Mouse (Mus musculus): ENCODE results near the gene Zfp607b. TPM values are rescaled to one million over a fixed set of nuclear protein-coding genes. Genes with fewer than 3 reads are reported as not detected.

Gene Zfp607b
- 1 to 10 TPM; 1.3 to 1.8 TPM for total RNA-seq (2021)
- long read RNA-seq, experiment 1, full-length matches to known transcripts: 1 of 2 reads
- long read RNA-seq, experiment 1, partial matches to known transcripts: 0 of 2 reads
- long read RNA-seq, experiment 1, other reads (novel, unspliced or antisense): 1 of 2 reads
- long read RNA-seq, experiment 2, full-length matches to known transcripts: 1 of 2 reads
- long read RNA-seq, experiment 2, partial matches to known transcripts: 0 of 2 reads
- long read RNA-seq, experiment 2, other reads (novel, unspliced or antisense): 1 of 2 reads

GRCm38 (mm10) chr7:27688815-27689612 lies at the start of gene Zfp607b:
Gene Zfp607b, plus strand, starts transcription at chr7:27689340.
- peak; percentile 90 for DNase-seq

DNA sequence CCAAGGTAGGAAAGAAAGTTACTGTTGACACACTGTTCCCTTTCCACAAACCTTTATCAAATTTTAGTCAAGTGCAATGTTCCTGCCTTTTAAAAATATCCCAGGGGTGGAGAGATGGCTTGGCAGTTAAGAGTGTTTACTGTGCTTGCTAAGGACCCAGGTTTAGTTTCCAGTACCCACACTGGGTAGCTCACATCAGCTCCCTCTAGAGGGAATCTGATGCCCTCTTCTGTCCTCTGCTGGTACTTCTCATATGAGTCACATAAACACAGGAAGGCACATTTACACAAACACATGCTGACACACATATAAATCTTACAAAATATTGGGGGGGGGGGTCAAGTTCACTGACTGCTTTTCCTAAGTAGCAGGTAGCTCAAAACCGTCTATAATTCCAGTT lies 44.7 kb upstream of the Zfp607b start:
- DNase-seq: no peak

- DNase-seq: no peak
Observed at GRCm38 (mm10) chr7:27646516-27646915, 42.6 kb upstream of the Zfp607b start.

DNA sequence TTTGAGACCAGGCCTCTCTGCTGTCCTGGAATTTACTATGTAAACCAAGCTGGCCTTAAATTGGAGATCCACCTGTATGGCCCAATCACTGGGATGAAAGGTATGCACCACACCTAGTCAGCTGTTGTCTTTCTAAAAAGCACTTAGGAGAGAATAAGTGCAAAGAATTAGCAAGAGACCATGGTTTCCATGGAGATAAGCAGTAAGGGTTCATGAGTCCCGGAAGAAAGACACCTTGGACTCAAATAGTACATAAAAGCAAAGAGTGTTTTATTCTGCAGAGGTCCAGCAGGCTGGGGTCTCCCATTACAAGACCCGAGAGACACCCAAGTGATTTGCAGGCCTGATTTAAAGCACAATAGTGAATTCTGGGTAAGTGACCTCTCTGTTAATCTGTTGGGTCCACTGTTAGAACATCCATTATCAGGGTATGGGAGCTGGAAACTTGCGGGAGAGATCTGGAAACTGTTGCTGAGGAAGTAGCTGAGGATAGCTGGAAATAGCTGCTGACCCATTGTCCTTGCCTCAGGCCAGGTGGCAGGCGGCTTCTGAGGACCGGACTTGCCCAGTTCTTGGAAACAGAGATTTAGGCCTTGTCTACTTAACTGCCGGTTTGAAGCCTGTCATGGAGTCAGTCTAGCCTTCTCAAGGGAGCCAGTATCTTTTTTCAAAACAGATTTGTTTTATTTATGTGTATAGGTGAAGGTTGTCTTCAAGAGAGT lies 41.7 kb upstream of the Zfp607b start:
- no peak for DNase-seq

- DNase-seq: no peak
Observed at GRCm38 (mm10) chr7:27649723-27650122, 39.4 kb upstream of the Zfp607b start.

GRCm38 (mm10) chr7:27650949-27651348 lies 38.2 kb upstream of the Zfp607b start:
- DNase-seq: peak; percentile 88

- DNase-seq: peak; percentile 71
Observed at GRCm38 (mm10) chr7:27653681-27654437, 35.3 kb upstream of the Zfp607b start, which contains the start of gene Ttc9b. Gene Ttc9b, plus strand, starts transcription at chr7:27653915.

GRCm38 (mm10) chr7:27654607-27655276 lies 34.4 kb upstream of the Zfp607b start:
- DNase-seq: no peak

GRCm38 (mm10) chr7:27655545-27655944 lies 33.6 kb upstream of the Zfp607b start:
- DNase-seq: no peak

DNA sequence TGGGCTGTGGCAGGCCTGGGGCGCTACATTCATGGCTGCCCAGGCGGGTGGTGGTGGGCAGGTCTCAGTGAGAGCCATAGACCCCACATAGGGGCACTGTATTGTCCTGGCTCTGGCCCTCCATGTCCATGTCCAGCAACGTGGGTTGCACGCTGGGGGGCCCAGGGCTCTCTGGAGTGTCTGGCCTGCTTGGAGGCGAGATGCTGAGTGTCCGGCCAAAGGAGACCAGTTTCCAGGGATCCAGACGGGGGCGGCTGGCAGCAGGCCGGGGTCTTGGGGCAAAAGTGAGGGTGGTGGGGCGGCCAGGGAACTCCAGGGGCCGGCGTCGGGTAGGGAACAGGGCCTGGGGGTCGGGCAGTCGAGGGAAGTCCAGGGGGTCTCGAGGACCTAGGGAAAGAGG lies 32.5 kb upstream of the Zfp607b start:
- no peak for DNase-seq

GRCm38 (mm10) chr7:27657824-27658395 lies 31.2 kb upstream of the Zfp607b start:
- DNase-seq: no peak

DNA sequence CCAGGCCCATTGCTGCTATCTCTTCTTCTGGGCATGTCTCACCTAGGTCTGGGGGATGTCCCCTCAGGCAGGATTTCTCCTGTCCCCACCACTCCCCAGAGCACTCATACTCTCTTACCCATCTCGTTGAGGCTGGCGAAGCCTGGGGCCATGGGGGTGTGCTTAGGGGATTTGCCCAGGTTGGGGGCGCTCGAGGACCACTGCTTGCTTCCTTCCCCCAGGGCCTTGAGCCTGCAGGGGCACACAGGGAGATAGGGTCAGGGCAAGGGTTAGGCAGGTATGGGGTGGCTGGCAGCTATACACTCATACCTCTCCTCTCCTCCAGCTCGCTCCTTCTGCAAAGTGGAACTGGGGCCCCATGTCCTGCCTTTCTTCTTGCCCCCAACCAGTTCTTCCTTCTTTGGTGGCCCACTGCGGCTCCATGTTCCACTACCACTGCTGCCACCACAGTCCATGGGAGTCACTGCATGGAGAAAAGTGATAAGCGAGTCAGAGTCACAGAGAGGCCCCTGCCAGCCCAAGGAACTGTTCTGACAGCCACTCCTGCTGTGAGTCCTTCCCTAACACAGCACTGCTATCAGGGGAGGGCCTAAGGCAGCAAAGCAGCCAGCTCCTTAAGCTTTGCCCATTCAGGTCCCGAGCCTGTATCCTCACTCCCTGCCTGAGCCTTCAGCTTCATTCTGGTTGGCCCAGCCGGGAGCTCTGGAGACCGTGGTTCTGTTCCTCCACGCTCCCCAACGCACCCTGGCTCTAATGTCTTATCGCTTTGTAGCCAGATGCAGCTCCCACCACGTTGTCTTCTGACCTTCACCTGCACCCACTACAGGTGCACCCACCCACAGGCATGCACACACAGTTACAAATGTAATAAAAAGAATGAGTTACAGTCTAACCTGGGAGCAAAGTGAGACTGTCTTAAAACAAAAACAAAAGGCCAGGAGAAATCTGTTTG lies 30.2 kb upstream of the Zfp607b start:
- DNase-seq: no peak

GRCm38 (mm10) chr7:27662038-27662437 lies 27.1 kb upstream of the Zfp607b start:
- no peak for DNase-seq

GRCm38 (mm10) chr7:27673064-27673574 lies 16.0 kb upstream of the Zfp607b start:
- DNase-seq: no peak

DNA sequence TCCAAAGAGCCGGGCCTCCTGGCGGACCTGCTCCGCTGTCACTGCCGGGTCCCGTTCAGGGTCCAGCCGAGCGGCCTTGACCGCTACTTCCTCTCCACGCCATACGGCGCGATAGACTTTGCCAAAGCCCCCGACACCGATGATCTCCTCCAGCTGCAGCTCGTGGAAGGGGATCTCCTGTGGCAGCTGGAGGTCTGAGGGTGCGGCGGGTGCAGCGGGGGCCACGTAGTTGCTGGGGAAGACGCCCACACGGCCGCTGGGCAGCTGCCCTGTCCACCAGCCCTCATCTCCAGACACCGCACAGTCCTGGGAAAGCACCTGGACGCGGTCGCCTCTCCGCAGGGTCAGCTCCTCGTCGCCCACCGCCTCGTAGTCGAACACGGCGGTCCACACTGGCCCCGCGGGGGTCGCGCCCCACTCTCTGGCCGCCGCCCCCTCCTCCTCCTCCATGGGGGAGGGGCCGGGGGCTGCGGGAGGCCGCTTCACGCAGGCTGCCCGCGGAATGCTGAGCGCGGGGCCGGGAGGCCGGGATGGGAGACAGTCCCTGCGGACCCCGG lies 15.5 kb upstream of the Zfp607b start:
- DNase-seq: peak; percentile 29

GRCm38 (mm10) chr7:27674195-27674521 lies 15.0 kb upstream of the Zfp607b start:
- DNase-seq: no peak

- peak; percentile 94 for DNase-seq
Observed at GRCm38 (mm10) chr7:27674522-27675221, 14.5 kb upstream of the Zfp607b start, which contains the start of gene Map3k10. Gene Map3k10, minus strand, starts transcription at chr7:27674598.

- no peak for DNase-seq
Observed at GRCm38 (mm10) chr7:27675222-27675612, 13.9 kb upstream of the Zfp607b start.

DNA sequence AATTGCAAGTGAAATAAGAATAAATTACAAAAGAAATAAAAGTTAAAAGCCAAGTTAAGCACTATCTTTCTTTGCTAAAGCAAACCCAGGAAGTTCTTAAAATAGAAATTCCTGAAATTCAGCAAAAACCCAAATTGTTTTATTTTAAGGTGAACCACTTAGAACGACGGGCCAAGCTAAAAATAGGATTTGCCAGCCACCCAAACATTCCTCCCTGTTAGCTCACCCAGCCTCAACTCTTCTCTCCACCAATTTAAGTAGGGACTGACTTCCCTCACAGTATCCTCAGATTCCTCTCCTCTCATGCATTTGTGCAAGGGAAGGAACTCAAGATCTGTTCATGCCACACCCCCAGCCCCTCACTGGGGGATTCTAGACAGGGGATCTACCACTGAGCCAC lies 5.9 kb upstream of the Zfp607b start:
- DNase-seq: no peak
